Mouse (Mus musculus) kidney, postnatal 14 days (tissue): ENCODE data around the gene Mad1l1.

ENCODE experiments used
- DNase-seq: peaks from one replicate; pipeline ENCODE4 v3.0.0; 2022; ENCODE audit warnings: mixed read lengths

The Mad1l1 gene

GRCm38 (mm10) chr5:139985073-139985746, 336.1 kb downstream of the Mad1l1 start:
- DNase-seq = no peak

GRCm38 (mm10) chr5:139981976-139982375, 339.4 kb downstream of the Mad1l1 start:
- DNase-seq = no peak

GRCm38 (mm10) chr5:139979371-139979770, 342.0 kb downstream of the Mad1l1 start:
- no peak for DNase-seq

GRCm38 (mm10) chr5:139978525-139979276, 342.7 kb downstream of the Mad1l1 start:
- DNase-seq = peak; percentile 33

- DNase-seq = no peak
Measured at GRCm38 (mm10) chr5:139977476-139977875, 343.9 kb downstream of the Mad1l1 start.

GRCm38 (mm10) chr5:139976584-139976983, 344.8 kb downstream of the Mad1l1 start:
- no peak for DNase-seq

GRCm38 (mm10) chr5:139970186-139970631, 351.1 kb downstream of the Mad1l1 start:
- DNase-seq = peak; percentile 57

GRCm38 (mm10) chr5:139969151-139969948, 352.0 kb downstream of the Mad1l1 start:
- DNase-seq = no peak

GRCm38 (mm10) chr5:139965596-139965995, 355.8 kb downstream of the Mad1l1 start:
- no peak for DNase-seq

- DNase-seq = peak; percentile 14
Measured at GRCm38 (mm10) chr5:139964391-139964790, 357.0 kb downstream of the Mad1l1 start.

- no peak for DNase-seq
Measured at GRCm38 (mm10) chr5:139959741-139960140, 361.6 kb downstream of the Mad1l1 start.
